Mouse (Mus musculus): ENCODE data around the gene Elmod3. TPM values are rescaled to one million over a fixed set of nuclear protein-coding genes. Genes with fewer than 3 reads are reported as not detected.

Elmod3 gene
- polyA plus RNA-seq, 1 experiment from 2014 or later, result 15.7 TPM

DNA sequence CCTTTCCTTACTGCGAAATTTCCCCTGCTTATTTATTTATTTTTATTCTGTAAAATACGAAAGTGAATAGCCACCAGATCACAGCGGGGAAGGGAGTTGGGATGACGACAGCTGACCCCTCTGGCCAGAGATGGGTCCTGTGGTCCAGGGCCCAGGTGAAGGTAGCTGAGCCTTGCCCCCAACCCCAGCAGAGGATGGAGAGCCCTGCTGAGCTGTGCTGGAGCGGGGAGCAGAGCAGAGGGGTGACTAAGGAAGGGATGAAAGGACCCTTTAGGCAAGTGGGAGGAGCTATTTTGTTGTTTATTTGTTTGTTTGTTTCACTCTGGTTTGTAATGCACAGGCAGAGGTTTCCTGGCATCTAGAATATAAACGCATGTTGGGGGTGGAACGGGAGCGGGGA lies 78.9 kb downstream of the Elmod3 start:
- H3K27ac ChIP-seq, result peak overlapping the region; percentile 87
- no peaks in the 10 kb centered on the region for H3K36me3 ChIP-seq
- 21% methylated on average over 8 of the region's 8 CpGs for WGBS
- no peaks in the 10 kb centered on the region for H3K27me3 ChIP-seq (ENCODE audit: insufficient read depth, poor library complexity, severe bottlenecking)
- no peak for DNase-seq (ENCODE audit: low spot score)
- no peaks in the 10 kb centered on the region for H3K9me3 ChIP-seq
- peak overlapping the region; percentile 28 for H3K4me3 ChIP-seq
- peaks cover 29% of the 10 kb centered on the region for H3K4me1 ChIP-seq (replicated peaks)

- no peak overlapping the region for H3K4me3 ChIP-seq
- H3K27ac ChIP-seq, result peak overlapping the region; percentile 87
- H3K9me3 ChIP-seq, result no peaks in the 10 kb centered on the region
- no peaks in the 10 kb centered on the region for H3K36me3 ChIP-seq
- DNase-seq (ENCODE audit: low spot score), result no peak
- 82% methylated on average over 1 of the region's 1 CpGs for WGBS
- no peaks in the 10 kb centered on the region for H3K27me3 ChIP-seq (ENCODE audit: insufficient read depth, poor library complexity, severe bottlenecking)
- H3K4me1 ChIP-seq (replicated peaks), result peaks cover 32% of the 10 kb centered on the region
Measured at GRCm38 (mm10) chr6:72518842-72519241, 79.4 kb downstream of the Elmod3 start.

Other genes with a start within 250 kb of the Elmod3 start
- 5.7 and 7.0 TPM in 2 replicates for gene Tmem150a, start 243.0 kb downstream of the Elmod3 start, polyA plus RNA-seq (2016; fragmentation: Nextera tagmentation; extraction: Ambion mirVana)
- gene Rnf181, start 231.5 kb downstream of the Elmod3 start, polyA plus RNA-seq (2016; fragmentation: Nextera tagmentation; extraction: Ambion mirVana), result 110 and 114 TPM in 2 replicates
- gene Vamp5, start 217.9 kb downstream of the Elmod3 start, polyA plus RNA-seq (2016; fragmentation: Nextera tagmentation; extraction: Ambion mirVana), result 13.6 and 15.8 TPM in 2 replicates
- 40.7 and 43.5 TPM in 2 replicates for gene Vamp8, start 207.7 kb downstream of the Elmod3 start, polyA plus RNA-seq (2016; fragmentation: Nextera tagmentation; extraction: Ambion mirVana)
- 18.5 and 19.6 TPM in 2 replicates for gene Ggcx, start 184.1 kb downstream of the Elmod3 start, polyA plus RNA-seq (2016; fragmentation: Nextera tagmentation; extraction: Ambion mirVana)
- 320 and 408 TPM in 2 replicates for gene Mat2a, start 158.9 kb downstream of the Elmod3 start, polyA plus RNA-seq (2016; fragmentation: Nextera tagmentation; extraction: Ambion mirVana)
- gene Sh2d6, start 76.7 kb downstream of the Elmod3 start, polyA plus RNA-seq (2016; fragmentation: Nextera tagmentation; extraction: Ambion mirVana), result 0.15 and 0.21 TPM in 2 replicates
- gene Capg, start 54.0 kb downstream of the Elmod3 start, polyA plus RNA-seq (2016; fragmentation: Nextera tagmentation; extraction: Ambion mirVana), result 13.4 and 14.1 TPM in 2 replicates
- 7.7 and 8.5 TPM in 2 replicates for gene Retsat, start 62 bp upstream of the Elmod3 start, polyA plus RNA-seq (2016; fragmentation: Nextera tagmentation; extraction: Ambion mirVana)
- 32.7 and 34.7 TPM in 2 replicates for gene Tgoln1, start 18.6 kb upstream of the Elmod3 start, polyA plus RNA-seq (2016; fragmentation: Nextera tagmentation; extraction: Ambion mirVana)
- 23.7 and 25.1 TPM in 2 replicates for gene Tcf7l1, start 190.8 kb upstream of the Elmod3 start, polyA plus RNA-seq (2016; fragmentation: Nextera tagmentation; extraction: Ambion mirVana)

Measured in hindbrain, embryonic 10.5 days (tissue).